Mouse (Mus musculus): ENCODE measurements around the gene Zfp692. TPM values are rescaled to one million over a fixed set of nuclear protein-coding genes. Genes with fewer than 3 reads are reported as not detected.
A peak's percentile ranks its signal among the peaks of the same experiment; 100 is the strongest.

The Zfp692 gene
- total RNA-seq, 2 experiments from 2014 or later: 31.4 to 31.9 TPM

DNA sequence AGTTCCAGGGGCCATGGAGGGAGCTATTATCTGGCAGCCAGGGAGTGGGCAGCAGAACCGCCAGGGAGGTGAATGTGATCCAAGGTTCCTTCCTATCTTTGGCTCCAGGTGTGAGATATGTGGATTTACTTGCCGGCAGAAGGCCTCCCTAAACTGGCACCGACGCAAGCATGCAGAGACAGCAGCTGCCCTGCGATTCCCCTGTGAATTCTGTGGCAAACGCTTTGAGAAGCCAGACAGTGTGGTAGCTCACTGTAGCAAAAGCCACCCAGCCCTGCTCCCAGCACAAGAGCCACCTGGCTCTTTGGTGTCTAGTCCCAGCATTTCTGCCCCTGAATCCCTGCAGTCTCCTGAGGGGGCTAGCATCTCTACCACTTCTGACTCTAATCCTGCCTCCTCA is 7.2 kb downstream of the Zfp692 start:
- H3K4me3 ChIP-seq: no peak overlapping the region
- no peak for TF ChIP-seq CTCF (IDR thresholded peaks at IDR 0.05)
- no peak for DNase-seq (ENCODE audit: extremely low spot score in 1 of 2, low spot score in 2 of 2)
- no peak overlapping the region for H3K27ac ChIP-seq
- intact Hi-C loops (cut with DNase I): no loop called here

DNA sequence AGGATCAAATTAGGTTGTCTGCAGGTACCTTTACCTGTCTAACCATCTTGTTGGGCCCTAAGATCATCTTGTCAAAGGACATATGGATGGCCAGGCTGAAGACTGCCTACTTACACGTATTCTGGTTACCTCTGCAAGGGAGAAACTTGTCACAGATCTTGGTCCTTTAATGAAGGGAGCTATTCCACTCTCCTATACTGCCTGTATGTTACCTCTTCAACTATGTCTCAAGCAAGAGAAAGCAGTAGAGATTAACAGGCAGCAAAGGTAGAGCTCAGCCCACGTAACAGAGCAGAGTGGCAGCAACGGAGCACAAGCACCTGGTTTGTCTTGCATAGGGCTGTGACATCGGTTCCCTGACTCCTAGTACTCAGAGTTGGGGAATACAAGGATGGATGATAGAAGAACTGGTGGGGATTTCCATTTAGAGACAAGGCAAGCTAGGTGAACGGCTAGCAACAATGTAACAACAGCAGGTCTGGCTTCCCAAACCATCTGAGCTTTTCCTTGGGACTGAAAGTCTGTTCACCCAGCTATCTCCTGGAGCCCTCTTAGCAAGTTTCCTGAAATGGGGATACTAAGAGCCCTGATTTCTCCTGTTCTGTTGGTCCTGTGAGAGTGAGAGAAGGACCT is 8.8 kb downstream of the Zfp692 start:
- DNase-seq (ENCODE audit: extremely low spot score in 1 of 2, low spot score in 2 of 2): no peak
- H3K27ac ChIP-seq: no peak overlapping the region
- TF ChIP-seq CTCF (IDR thresholded peaks at IDR 0.05): no peak
- no peak overlapping the region for H3K4me3 ChIP-seq
- intact Hi-C loops (cut with DNase I): no loop called here

DNA sequence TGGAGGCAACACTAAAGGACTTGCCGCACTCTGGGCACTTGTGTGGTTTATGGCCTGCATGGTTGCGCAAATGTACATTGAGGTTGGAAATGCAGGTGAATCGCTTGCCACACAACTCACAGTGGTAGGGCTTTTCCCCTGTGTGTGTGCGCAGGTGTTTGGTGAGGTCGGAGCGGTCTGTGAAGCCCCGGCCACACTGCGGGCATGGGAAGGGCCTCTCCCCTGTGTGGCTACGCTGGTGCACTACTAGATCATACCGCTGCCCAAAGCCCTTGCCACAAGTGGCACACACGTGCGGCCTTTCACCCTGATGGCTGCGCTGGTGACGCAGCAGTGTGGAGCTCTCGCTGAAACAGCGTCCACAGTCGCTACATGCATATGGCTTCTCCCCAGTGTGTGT is 9.5 kb downstream of the Zfp692 start:
- no peak for TF ChIP-seq CTCF (IDR thresholded peaks at IDR 0.05)
- Histone ChIP-seq H3K27ac (no peak overlapping the region), H3K4me3 (no peak overlapping the region)
- DNase-seq (ENCODE audit: extremely low spot score in 1 of 2, low spot score in 2 of 2): no peak
- intact Hi-C loops (cut with DNase I): no loop called here

- intact Hi-C loops (cut with DNase I): no loop called here
- TF ChIP-seq CTCF (IDR thresholded peaks at IDR 0.05): no peak
- no peak for DNase-seq (ENCODE audit: extremely low spot score in 1 of 2, low spot score in 2 of 2)
- H3K27ac ChIP-seq: no peak overlapping the region
- no peak overlapping the region for H3K4me3 ChIP-seq
Measured at GRCm38 (mm10) chr11:58316768-58317390, 10.0 kb downstream of the Zfp692 start.

DNA sequence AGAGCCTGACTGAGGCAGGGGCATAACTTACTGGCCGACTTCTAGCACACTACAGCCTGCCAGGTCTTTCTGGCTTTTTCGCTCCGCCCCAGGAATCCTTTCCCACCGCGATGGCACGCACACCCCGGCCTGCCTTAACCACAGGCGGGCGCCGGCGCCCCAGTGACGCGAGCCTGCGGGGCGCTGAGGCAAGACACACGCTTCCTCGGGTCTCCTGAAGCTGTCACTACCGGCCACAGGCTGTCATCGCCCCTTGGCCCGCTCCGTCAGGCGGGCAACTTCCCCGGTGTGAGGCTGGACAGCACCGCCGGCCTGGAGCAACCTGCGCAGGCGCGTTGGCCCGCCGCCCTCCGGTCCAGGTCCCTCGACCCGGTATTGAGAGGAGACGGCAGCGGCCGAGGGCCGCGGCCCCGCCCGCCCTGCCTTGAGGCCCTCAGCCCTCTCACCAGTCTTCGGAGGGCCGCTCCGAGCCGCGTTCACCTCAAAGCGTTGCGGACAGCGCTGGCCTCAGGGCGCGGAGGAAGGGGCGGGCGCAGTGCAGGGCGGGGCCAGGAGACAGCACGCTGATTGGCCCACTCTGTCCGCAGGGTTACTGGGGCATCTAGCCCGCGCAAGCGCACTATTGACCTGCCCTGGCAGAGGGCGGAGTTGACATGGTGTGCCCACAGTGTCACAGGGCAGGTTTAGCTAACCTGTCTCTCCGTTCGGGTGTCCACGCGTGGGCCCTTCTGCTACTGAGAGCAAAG is 16.1 kb downstream of the Zfp692 start:
- DNase-seq (ENCODE audit: extremely low spot score in 1 of 2, low spot score in 2 of 2): peak; percentile 96 to 97
- intact Hi-C loops (cut with DNase I): loop anchor here (1.0 kb wide), 1 partner anchor 21 kb away; no protein-coding TSS in a partner anchor
- peak overlapping the region; percentile 97 for H3K27ac ChIP-seq
- peak overlapping the region; percentile 78 for H3K4me3 ChIP-seq
- no peak for TF ChIP-seq CTCF (IDR thresholded peaks at IDR 0.05)

DNA sequence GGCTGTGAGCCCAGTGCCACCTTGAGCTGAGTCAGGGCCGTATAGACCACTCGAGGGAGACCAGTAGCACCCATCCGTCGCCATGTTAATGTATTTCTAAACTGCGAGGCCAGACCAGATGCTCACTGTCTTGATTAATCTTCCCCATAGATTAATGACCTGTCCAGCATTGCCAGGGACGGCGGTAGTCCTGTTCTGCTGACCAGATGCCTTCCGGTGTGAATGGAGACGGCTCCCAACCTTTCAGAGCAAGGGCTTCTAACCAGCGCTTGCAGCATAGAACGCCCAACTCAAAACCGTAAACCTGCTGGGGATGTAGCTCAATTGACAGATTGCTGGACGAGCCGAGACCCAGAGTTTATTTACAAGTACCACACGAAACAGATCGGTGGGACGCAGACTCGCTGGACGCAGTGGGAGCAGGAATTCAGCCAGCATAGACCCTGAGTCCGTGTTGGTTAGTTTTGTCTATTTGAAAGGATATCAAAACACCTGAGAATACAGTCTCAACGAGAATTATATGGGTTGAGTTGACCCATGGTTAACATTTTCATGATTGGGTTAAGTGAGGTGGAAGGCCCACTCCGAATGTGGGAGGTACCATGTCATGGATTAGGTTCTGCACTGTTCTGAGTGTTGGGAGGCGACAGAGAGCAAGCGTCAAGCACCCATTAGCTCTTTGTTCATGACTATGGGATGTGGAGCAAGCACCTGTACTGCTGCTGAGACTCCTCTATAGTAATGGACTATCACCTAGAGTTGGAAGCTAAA is 16.9 kb downstream of the Zfp692 start:
- no peak for TF ChIP-seq CTCF (IDR thresholded peaks at IDR 0.05)
- DNase-seq (ENCODE audit: extremely low spot score in 1 of 2, low spot score in 2 of 2): no peak
- intact Hi-C loops (cut with DNase I): loop anchor here (1.0 kb wide), 1 partner anchor 21 kb away; no protein-coding TSS in a partner anchor
- Histone ChIP-seq H3K27ac (peak overlapping the region; percentile 97), H3K4me3 (peak overlapping the region; percentile 78)

DNA sequence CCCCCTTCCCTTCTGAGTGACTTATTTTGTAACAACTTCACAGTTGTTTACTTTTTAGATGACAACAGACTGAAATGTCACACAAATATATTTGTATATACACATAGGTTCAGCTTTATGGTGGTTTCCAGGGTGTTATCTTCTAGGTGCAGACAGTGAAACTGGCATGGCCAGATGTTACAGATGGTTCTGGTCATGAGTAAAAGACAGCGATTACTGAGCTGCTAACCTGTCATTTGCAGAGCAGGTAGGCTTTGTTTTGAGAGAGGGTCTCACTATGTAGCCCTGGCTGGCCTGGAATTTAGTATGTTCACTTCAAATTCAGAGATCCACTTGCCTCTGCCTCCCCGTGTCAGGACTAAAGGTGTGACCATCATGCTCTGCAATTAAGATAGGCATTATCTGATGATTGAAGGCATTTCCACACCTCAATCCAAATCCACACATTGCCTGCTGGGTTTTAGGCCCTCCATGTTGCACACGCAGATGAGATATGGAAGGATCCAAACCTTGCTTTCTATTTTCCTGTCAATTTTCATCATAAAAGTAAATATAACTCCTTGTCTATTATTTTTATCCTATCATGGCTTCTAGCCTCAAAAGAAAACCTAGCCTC is 17.9 kb downstream of the Zfp692 start:
- no peak for TF ChIP-seq CTCF (IDR thresholded peaks at IDR 0.05)
- no peak for DNase-seq (ENCODE audit: extremely low spot score in 1 of 2, low spot score in 2 of 2)
- intact Hi-C loops (cut with DNase I): no loop called here
- Histone ChIP-seq H3K27ac (no peak overlapping the region), H3K4me3 (no peak overlapping the region)

DNA sequence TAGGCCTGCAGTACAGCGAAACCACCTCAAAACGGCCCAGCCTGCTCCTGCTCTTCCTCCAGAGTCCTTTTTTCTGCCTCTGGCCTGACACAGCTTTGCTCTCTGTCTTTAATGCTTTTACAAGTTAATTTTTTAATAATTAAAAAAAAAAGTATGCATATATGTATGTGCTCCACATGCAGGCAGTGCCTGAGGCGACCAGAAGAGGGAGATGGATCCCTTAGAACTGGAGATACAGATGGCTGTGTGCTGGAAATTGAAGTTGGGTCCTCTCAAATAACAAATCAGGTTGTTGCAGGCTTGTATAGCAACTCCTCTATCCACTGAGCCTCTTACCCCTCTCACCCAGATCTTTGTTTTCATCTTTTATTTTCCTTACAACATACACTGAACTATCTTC is 19.9 kb downstream of the Zfp692 start:
- intact Hi-C loops (cut with DNase I): no loop called here
- DNase-seq (ENCODE audit: extremely low spot score in 1 of 2, low spot score in 2 of 2): no peak
- no peak overlapping the region for H3K27ac ChIP-seq
- H3K4me3 ChIP-seq: no peak overlapping the region
- peak; percentile 33 for TF ChIP-seq CTCF (IDR thresholded peaks at IDR 0.05)

GRCm38 (mm10) chr11:58329906-58330275 is 23.0 kb downstream of the Zfp692 start:
- Histone ChIP-seq H3K27ac (peak overlapping the region; percentile 99), H3K4me3 (peak overlapping the region; percentile 85)
- DNase-seq (ENCODE audit: extremely low spot score in 1 of 2, low spot score in 2 of 2): no peak
- TF ChIP-seq CTCF (IDR thresholded peaks at IDR 0.05): no peak
- intact Hi-C loops (cut with DNase I): no loop called here

DNA sequence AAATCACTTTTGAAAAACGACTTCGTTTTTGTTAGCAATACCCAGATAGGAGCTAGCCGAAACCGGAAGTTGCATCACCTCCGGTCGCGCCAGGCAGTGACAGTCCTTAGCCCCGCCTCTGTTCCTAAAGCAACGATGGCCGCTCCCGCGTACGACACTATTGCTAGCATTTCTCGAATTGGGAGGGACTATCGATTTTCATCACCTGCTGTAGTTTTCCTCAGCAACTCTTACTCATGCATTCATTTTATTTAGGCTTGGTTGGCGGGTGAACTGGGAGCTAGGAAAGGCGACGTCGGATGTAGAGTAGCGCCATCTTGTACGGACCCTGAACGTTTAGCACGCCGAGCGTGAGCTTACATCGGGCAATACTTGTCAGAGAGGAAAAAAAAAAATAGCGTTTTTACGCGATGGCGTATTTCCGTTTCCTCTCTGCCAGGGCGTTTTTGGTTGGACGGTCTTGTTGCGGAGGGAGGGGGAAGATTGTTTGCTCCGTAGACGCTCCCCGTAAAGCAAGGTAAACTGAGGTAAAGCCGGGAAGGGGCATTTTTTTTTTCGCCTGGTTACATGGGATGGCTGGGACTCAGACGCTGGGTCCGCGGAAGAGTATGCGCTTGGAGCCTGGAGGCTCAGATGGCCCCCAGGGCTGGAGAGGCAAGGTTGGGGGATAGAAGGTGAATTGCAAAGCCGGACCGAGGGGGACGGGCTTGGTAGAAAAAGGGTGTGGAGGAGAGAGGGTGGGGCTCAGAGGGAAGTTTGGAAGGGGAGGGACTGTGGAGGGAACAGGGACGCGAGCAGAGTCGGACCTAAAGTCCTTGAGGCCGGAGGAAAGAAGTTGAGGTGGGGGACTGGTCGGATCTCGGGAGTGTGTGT is 23.6 kb downstream of the Zfp692 start, which contains the start of the genes Zfp672 and Sh3bp5l:
Gene Zfp672, minus strand, starts transcription at position 64 of the 873 bp plus-strand sequence.
Gene Sh3bp5l, plus strand, starts transcription at position 449 of the 873 bp plus-strand sequence.
- intact Hi-C loops (cut with DNase I): no loop called here
- H3K27ac ChIP-seq: peak within 1 kb of the TSS; percentile 99
- peak within 1 kb of the TSS; percentile 85 for H3K4me3 ChIP-seq
- DNase-seq (ENCODE audit: extremely low spot score in 1 of 2, low spot score in 2 of 2): peak; percentile 84 to 87
- TF ChIP-seq CTCF (IDR thresholded peaks at IDR 0.05): no peak

Measured in left cerebral cortex, adult 2 months (tissue).